8 mouse cellular contexts compared by ENCODE assay signal in the genomic region with DNA sequence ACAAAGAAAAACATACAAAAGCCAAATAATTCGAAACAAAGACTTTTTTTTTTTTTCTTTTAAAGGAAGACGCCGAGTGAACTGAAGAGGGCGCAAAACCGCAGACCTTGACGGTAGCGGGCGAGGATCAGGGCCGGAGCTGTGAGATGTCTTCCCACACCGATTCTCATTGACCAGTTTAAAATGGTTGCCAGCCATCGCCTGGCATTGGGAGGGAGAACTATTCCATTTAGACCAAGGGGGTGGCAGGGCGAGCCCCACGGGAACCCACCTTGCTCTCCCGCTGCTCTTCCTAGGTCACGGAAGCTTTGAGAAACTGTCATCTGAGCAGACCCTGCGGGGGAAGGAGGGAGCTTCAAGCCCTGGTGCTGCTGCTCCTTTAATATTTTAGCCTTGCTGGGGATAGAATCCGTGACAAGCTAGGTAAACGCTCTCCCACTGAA. TPM values are rescaled to one million over a fixed set of nuclear protein-coding genes. Genes with fewer than 3 reads are reported as not detected.
DNase-seq lines count a peak whose midpoint lies in the region; ATAC-seq and TF ChIP-seq lines count a peak whose summit lies in the region.
"Had no signal": no experiment of that assay in that cellular context is flagged by ENCODE, and none has a peak within 500 bp of the region (broad histone marks: within the 10 kb centered on the region; RNA-seq: fewer than 3 reads in every experiment).

No protein-coding gene starts in this region.

- peaks cover 14 to 32% of the 10 kb centered on the region in 2 experiments for H3K4me1 ChIP-seq in MEL (ENCODE audit: control insufficient read depth in 1 of 2, insufficient read depth in 2 of 2, low read length in 2 of 2)

- no peak for TF ChIP-seq EP300 in MEL (IDR thresholded peaks at IDR 0.05; ENCODE audit: low read depth in 1 of 2, low read length in 2 of 2)

- peak overlapping the region; percentile 61 to 80 for H3K4me3 ChIP-seq in MEL (ENCODE audit: control insufficient read depth in 1 of 2, insufficient read depth in 1 of 2, low read depth in 2 of 2, low read length in 2 of 2)

- TF ChIP-seq CTCF in MEL (IDR thresholded peaks at IDR 0.05 in 2 of 3, conservative IDR thresholded peaks at IDR 0.05 in 1 of 3; ENCODE audit: control insufficient read depth in 1 of 3, insufficient read depth in 1 of 3, low read depth in 2 of 3, low read length in 3 of 3, poor library complexity in 1 of 3, severe bottlenecking in 1 of 3) = peak; percentile 31 to 71 (median 69)

- peak; percentile 81 for ATAC-seq in erythroblast, adult 5-6 weeks (replicated peaks; ENCODE audit: low FRiP score, poor library complexity, severe bottlenecking)
- ATAC-seq in megakaryocyte, adult 5-6 weeks (ENCODE audit: poor library complexity, severe bottlenecking) = peak; percentile 71

- TF ChIP-seq RAD21 in MEL (IDR thresholded peaks at IDR 0.05; ENCODE audit: low read depth, low read length) = peak; percentile 17; the same call in 1 of the 2 replicates

- peak; percentile 89 for DNase-seq in MEL (ENCODE audit: low read depth, low spot score)
- DNase-seq in brain, embryonic 18.5 days (ENCODE audit: low read depth, low spot score) = peak; percentile 45
- DNase-seq in heart, postnatal 36 days = peak; percentile 49 to 61
- peak; percentile 24 to 53 for DNase-seq in layer of hippocampus, postnatal 25 days (ENCODE audit: extremely low spot score in 1 of 2, low spot score in 1 of 2)
- peak; percentile 37 to 51 for DNase-seq in right cerebral cortex, adult 2 months (ENCODE audit: low spot score in 2 of 2)

- intact Hi-C loops in heart, postnatal 36 days (cut with DNase I) = no loop called here

- peak overlapping the region; percentile 91 for H3K9ac ChIP-seq in MEL (ENCODE audit: control insufficient read depth, low read depth, low read length, poor library complexity, severe bottlenecking)

- peak; percentile 40 to 68; a peak in 3 of 4 replicates for TF ChIP-seq POLR2A in MEL (IDR thresholded peaks at IDR 0.05; ENCODE audit: control insufficient read depth in 1 of 2, insufficient read depth in 1 of 2, low read depth in 1 of 2, low read length in 2 of 2, poor library complexity in 1 of 2)

- no peaks in the 10 kb centered on the region for H3K9me3 ChIP-seq in MEL (replicated peaks; ENCODE audit: insufficient read depth, low read length)

- peak overlapping the region; percentile 76 for H3K27ac ChIP-seq in MEL (ENCODE audit: control insufficient read depth, low read depth, low read length)

- H3K36me3 ChIP-seq in MEL (ENCODE audit: control insufficient read depth in 1 of 2, insufficient read depth in 2 of 2, low read length in 2 of 2) = peaks cover 0 to 32% of the 10 kb centered on the region in 2 experiments; a peak in 2 of 4 replicates

- no peaks in the 10 kb centered on the region for H3K27me3 ChIP-seq in MEL (ENCODE audit: control insufficient read depth in 1 of 2, insufficient read depth in 2 of 2, low read length in 2 of 2)

- H3K79me2 ChIP-seq in MEL (ENCODE audit: control insufficient read depth, insufficient read depth, low read length, poor library complexity) = no peaks in the 10 kb centered on the region; the same call in 1 of the 2 replicates

TF ChIP-seq in MEL, 35 proteins besides CTCF, POLR2A, EP300 and RAD21 (continues in another document):
- TF ChIP-seq TAL1 (IDR thresholded peaks at IDR 0.05; ENCODE audit: low read length) (no peak), ELF1 (IDR thresholded peaks at IDR 0.05; ENCODE audit: low read depth, low read length) (0 out of 2 replicates have a peak, but pooled peaks have one; percentile 17), ZC3H11A (IDR thresholded peaks at IDR 0.05; ENCODE audit: low read depth, low read length) (peak; percentile 20; the same call in 1 of the 2 replicates), ETS1 (IDR thresholded peaks at IDR 0.05; ENCODE audit: low read depth, low read length) (no peak), GATA1 (IDR thresholded peaks at IDR 0.05; ENCODE audit: low read depth, low read length) (no peak), MAFK (IDR thresholded peaks at IDR 0.05; ENCODE audit: borderline replicate concordance, low read depth, low read length) (no peak), ZNF384 (IDR thresholded peaks at IDR 0.05; ENCODE audit: low read depth, low read length) (peak; percentile 98), TCF12 (IDR thresholded peaks at IDR 0.05; ENCODE audit: low read depth, low read length) (peak; percentile 55; the same call in 1 of the 2 replicates), BHLHE40 (IDR thresholded peaks at IDR 0.05; ENCODE audit: borderline replicate concordance, low read depth, low read length) (no peak), RCOR1 (IDR thresholded peaks at IDR 0.05; ENCODE audit: low read depth, low read length) (no peak), JUND (IDR thresholded peaks at IDR 0.05; ENCODE audit: low read depth, low read length) (no peak), TBP (IDR thresholded peaks at IDR 0.05; ENCODE audit: low read depth, low read length) (peak; percentile 35; the same call in 1 of the 2 replicates), POLR2AphosphoS5 (IDR thresholded peaks at IDR 0.05; ENCODE audit: borderline replicate concordance, low read depth, low read length) (no peak), SMC3 (IDR thresholded peaks at IDR 0.05; ENCODE audit: low read depth, low read length) (peak; percentile 23; the same call in 1 of the 2 replicates), UBTF (IDR thresholded peaks at IDR 0.05; ENCODE audit: borderline replicate concordance, insufficient read depth, low read depth, low read length) (no peak), MXI1 (IDR thresholded peaks at IDR 0.05; ENCODE audit: low read depth, low read length) (no peak), SIN3A (IDR thresholded peaks at IDR 0.05; ENCODE audit: low read length) (peak; percentile 80), E2F4 (IDR thresholded peaks at IDR 0.05; ENCODE audit: borderline replicate concordance, low read depth, low read length) (no peak), GABPA (IDR thresholded peaks at IDR 0.05; ENCODE audit: low read depth, low read length) (no peak), USF2 (IDR thresholded peaks at IDR 0.05; ENCODE audit: borderline replicate concordance in 1 of 2, insufficient read depth in 1 of 2, low read depth in 1 of 2, low read length in 2 of 2) (no peak), MEF2A (IDR thresholded peaks at IDR 0.05; ENCODE audit: extremely low read depth, insufficient replicate concordance, low read depth, low read length, poor library complexity, severe bottlenecking) (no peak), HCFC1 (IDR thresholded peaks at IDR 0.05; ENCODE audit: low read depth, low read length) (peak; percentile 66; the same call in 1 of the 2 replicates), ZMIZ1 (IDR thresholded peaks at IDR 0.05; ENCODE audit: low read depth, low read length) (peak; percentile 78), POLR2AphosphoS2 (IDR thresholded peaks at IDR 0.05; ENCODE audit: low read length) (no peak), CHD1 (IDR thresholded peaks at IDR 0.05; ENCODE audit: low read depth, low read length) (0 out of 2 replicates have a peak, but pooled peaks have one; percentile 29), MAX (IDR thresholded peaks at IDR 0.05; ENCODE audit: low read length) (no peak), MYB (IDR thresholded peaks at IDR 0.05; ENCODE audit: low read depth, low read length) (no peak), MAZ (IDR thresholded peaks at IDR 0.05; ENCODE audit: low read depth, low read length) (0 out of 2 replicates have a peak, but pooled peaks have one; percentile 52), NRF1 (IDR thresholded peaks at IDR 0.05; ENCODE audit: insufficient read depth, low read depth, low read length, poor library complexity, severe bottlenecking) (no peak)

RNA-seq across cellular contexts. Expression of gene Hnrnph1, which starts 5.4 kb away (rescaled TPM):
- total RNA-seq in MEL (2012; rRNA removed) = 227 and 232 TPM in 2 replicates
- polyA plus RNA-seq in MEL (2012; ENCODE audit: insufficient read depth in 1 of 2, insufficient read length in 2 of 2, low read depth in 1 of 2, low replicate concordance in 2 of 2, missing spikeins in 1 of 2) = 100 to 1,000 TPM; 425 to 552 TPM
- 162 and 237 TPM in 2 replicates for total RNA-seq in erythroblast, adult 5-6 weeks (2015; ENCODE audit: low replicate concordance)
- 155 and 222 TPM in 2 replicates for total RNA-seq in erythroblast, adult 5-6 weeks (2017; ENCODE audit: low replicate concordance)
- total RNA-seq in heart, postnatal 36 days (2021) = 100 to 1,000 TPM in 1 of 2 experiments, 10 to 100 TPM in 1; 97.8 to 106 TPM
- total RNA-seq in layer of hippocampus, postnatal 25 days (2021) = 100 to 1,000 TPM; 241 to 264 TPM
- total RNA-seq in megakaryocyte, adult 5-6 weeks (2015) = 400 and 438 TPM in 2 replicates
- 436 and 510 TPM in 2 replicates for total RNA-seq in megakaryocyte, adult 5-6 weeks (2017)

RNA-seq across cellular contexts. Expression of gene Cby3, which starts 17.2 kb away (rescaled TPM):
- 0.23 and 0.42 TPM in 2 replicates for total RNA-seq in MEL (2012; rRNA removed)
- polyA plus RNA-seq in MEL (2012; ENCODE audit: insufficient read depth in 1 of 2, insufficient read length in 2 of 2, low read depth in 1 of 2, low replicate concordance in 2 of 2, missing spikeins in 1 of 2) = under 1 TPM in 1 of 2 experiments, not detected in 1; 0.31 TPM
- total RNA-seq in erythroblast, adult 5-6 weeks (2015; ENCODE audit: low replicate concordance) = not detected in 2 replicates
- total RNA-seq in erythroblast, adult 5-6 weeks (2017; ENCODE audit: low replicate concordance) = not detected in 2 replicates
- not detected for total RNA-seq in heart, postnatal 36 days (2021)
- under 1 TPM in 1 of 2 experiments, not detected in 1; 0.42 TPM for total RNA-seq in layer of hippocampus, postnatal 25 days (2021)
- not detected in 2 replicates for total RNA-seq in megakaryocyte, adult 5-6 weeks (2015)
- total RNA-seq in megakaryocyte, adult 5-6 weeks (2017) = not detected in 2 replicates
- total RNA-seq: left cerebral cortex, postnatal 10 days had no signal

RNA-seq across cellular contexts. Expression of gene Canx, which starts 45.9 kb away (rescaled TPM):
- 785 and 867 TPM in 2 replicates for total RNA-seq in MEL (2012; rRNA removed)
- 100 to 1,000 TPM; 390 to 464 TPM for polyA plus RNA-seq in MEL (2012; ENCODE audit: insufficient read depth in 1 of 2, insufficient read length in 2 of 2, low read depth in 1 of 2, low replicate concordance in 2 of 2, missing spikeins in 1 of 2)
- 98.6 and 101 TPM in 2 replicates for total RNA-seq in erythroblast, adult 5-6 weeks (2015; ENCODE audit: low replicate concordance)
- 226 and 340 TPM in 2 replicates for total RNA-seq in erythroblast, adult 5-6 weeks (2017; ENCODE audit: low replicate concordance)
- total RNA-seq in heart, postnatal 36 days (2021) = 100 to 1,000 TPM; 301 to 316 TPM
- 100 to 1,000 TPM; 390 to 437 TPM for total RNA-seq in layer of hippocampus, postnatal 25 days (2021)
- total RNA-seq in megakaryocyte, adult 5-6 weeks (2015) = 242 and 264 TPM in 2 replicates
- 684 and 685 TPM in 2 replicates for total RNA-seq in megakaryocyte, adult 5-6 weeks (2017)

RNA-seq across cellular contexts. Expression of gene Rufy1, which starts 59.5 kb away (rescaled TPM):
- 13.8 and 18.4 TPM in 2 replicates for total RNA-seq in MEL (2012; rRNA removed)
- 10 to 100 TPM in 1 of 2 experiments, not detected in 1; 17.8 TPM for polyA plus RNA-seq in MEL (2012; ENCODE audit: insufficient read depth in 1 of 2, insufficient read length in 2 of 2, low read depth in 1 of 2, low replicate concordance in 2 of 2, missing spikeins in 1 of 2)
- 7.3 and 8.6 TPM in 2 replicates for total RNA-seq in erythroblast, adult 5-6 weeks (2015; ENCODE audit: low replicate concordance)
- 7.6 and 7.7 TPM in 2 replicates for total RNA-seq in erythroblast, adult 5-6 weeks (2017; ENCODE audit: low replicate concordance)
- 10 to 100 TPM; 29.8 to 29.9 TPM for total RNA-seq in heart, postnatal 36 days (2021)
- 10 to 100 TPM; 26.7 to 30.3 TPM for total RNA-seq in layer of hippocampus, postnatal 25 days (2021)
- total RNA-seq in megakaryocyte, adult 5-6 weeks (2015) = 51.2 and 53.0 TPM in 2 replicates
- total RNA-seq in megakaryocyte, adult 5-6 weeks (2017) = 81.6 and 82.2 TPM in 2 replicates

Comparison
In these comparisons a context has a peak if more than half of its experiments do, and no peak if none do; other contexts are left out.
1. Peak in every context shown above with its lines: DNase-seq, ATAC-seq, H3K4me3 ChIP-seq and H3K27ac ChIP-seq.
2. DNase-seq: peak in every context shown above with its lines; median percentile 89 in MEL; 55 in heart, postnatal 36 days; 45 in brain, embryonic 18.5 days; 44 in right cerebral cortex, adult 2 months; 38 in layer of hippocampus, postnatal 25 days.